Mouse (Mus musculus) CD8-positive naive resting alpha-beta T cell, adult 2 months (primary cell): Measurements from ENCODE around the gene Macrod1.

Experiments used
- DNase-seq, 2 experiments: peaks; one replicate each; pipeline ENCODE4 v3.0.0; 2022; ENCODE audit warnings: low read depth in 2 of 2, low spot score in 2 of 2

The Macrod1 gene

DNA sequence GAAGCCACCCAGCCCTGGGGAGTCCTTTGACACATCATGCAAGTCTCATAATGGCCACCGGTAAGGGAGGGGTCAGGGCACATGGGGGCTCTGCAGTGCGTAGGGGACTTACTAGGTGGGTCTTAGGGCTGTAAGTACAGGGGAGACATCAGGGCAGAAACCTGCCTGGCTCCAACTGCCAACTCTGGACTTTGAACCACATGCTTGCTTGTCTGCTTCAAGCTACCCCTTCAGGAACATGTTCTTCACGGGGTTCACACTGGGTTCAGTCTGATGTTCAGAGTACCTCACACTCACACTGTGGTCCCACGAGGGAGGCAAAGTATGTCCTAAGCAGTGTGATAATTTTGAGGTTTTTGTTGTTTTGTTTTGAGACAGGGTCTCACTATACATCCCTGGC is 82.7 kb downstream of the Macrod1 start:
- no peak for DNase-seq

- DNase-seq = no peak
These were observed 83.8 kb downstream of the Macrod1 start for GRCm38 (mm10) chr19:7140373-7140772.

DNA sequence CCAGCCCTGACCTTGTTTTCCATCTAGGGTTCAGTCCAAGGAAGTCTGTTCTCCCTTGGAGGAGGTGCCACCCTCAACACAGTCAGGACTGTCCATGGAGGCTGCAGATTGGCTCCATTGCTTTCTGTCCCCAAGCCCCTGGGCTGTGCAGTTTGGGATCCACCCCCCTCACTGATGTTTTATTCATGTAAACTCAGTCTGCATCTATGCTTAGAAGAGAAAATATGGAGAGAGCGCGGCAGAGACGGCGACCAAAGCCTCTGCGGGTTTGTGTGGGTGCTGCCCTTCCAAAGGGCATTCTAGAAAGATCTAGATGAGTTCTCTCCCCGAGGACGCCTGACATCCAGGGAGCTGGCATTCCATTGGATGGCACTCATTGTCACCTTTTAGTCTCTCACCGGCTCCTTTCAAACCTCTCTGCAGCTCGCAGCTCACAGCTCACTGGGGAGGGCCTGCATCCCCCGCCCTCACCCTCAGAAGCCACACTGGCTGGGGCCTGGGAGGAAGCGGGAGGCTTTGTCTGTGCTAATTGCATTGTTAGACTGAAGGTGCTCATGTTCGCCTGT is 84.3 kb downstream of the Macrod1 start:
- DNase-seq = no peak

DNA sequence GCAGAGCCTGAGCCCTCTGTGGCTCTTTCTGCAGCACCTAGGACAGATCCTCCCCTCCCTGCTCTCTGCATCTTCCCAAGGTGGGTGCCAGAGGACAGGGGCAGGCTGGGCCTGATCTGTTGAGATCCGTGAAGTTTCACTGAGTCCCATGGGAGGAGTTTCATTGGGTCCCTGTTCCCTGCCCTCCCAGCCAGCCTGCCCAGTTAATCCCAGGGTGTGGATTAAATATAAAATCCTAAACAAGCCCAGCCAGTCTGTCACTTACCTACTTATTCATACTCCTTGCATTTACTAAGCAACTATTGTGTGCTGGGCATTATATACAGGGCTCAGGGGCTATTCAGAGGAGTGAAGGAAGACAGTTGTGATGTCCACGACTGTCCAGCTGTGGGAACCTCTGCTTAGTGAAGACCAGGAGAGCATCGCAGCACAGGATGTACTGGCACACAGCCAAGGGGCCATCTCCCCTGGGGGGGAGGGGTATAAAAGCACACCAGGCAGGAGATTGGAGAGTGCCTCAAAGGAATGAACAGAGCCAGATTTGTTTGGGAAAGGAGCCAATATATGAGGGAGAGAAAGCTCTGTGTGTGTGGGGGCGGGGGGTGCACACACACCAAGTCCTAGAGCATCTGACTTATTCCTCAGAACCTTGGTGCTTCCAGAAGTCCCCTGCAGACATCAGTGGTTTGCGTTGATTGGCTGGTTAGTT is 85.8 kb downstream of the Macrod1 start:
- no peak for DNase-seq

GRCm38 (mm10) chr19:7143854-7144253 is 87.2 kb downstream of the Macrod1 start:
- no peak for DNase-seq

GRCm38 (mm10) chr19:7144458-7144857 is 87.8 kb downstream of the Macrod1 start:
- DNase-seq = no peak

DNA sequence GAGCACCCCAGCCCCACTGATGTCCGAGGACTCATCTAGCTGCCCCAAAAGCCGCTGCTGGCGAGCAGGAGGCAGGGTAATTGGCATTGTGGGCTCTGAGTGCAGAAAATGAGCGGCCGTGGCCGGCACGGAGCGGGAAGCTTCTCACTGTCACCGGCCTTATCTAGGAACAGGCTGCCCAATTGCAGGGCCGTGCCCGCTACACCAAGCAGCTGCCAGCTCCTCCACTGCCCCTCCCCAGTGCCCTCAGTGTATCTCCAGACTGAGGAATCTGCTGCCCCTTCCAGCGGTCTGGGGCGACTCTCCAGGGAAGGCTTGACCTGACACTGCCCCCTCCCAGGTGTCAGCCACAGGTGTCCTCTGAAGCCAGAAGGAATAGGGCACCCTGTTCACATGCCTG is 89.8 kb downstream of the Macrod1 start:
- no peak for DNase-seq

GRCm38 (mm10) chr19:7148096-7148495 is 91.5 kb downstream of the Macrod1 start:
- no peak for DNase-seq

DNA sequence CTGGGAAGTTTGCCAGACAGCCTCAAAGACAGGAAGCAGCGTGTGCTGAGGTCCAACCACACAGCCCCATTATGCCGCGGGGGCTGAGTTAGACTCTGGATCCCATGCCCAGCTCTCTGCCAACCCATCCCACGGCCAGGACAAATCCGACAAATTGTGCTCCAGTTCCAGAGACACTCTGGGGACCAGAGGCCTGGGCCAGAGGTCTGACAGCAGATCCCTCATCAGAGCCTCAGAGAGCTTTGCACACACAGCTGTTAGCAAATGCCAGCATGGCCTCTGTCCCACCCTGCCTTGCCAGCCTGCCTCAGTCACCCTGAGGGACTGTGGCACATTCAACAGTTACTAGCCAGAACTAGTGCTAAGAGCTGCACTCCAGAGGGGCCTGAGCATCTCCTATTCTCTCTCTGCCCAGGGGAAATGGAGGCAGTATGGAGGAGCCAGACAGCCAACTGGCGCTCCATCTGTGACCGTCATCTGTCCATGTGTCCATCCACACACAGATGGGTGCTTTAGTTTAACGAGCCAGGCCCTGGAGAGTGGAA is 92.0 kb downstream of the Macrod1 start:
- no peak for DNase-seq

DNA sequence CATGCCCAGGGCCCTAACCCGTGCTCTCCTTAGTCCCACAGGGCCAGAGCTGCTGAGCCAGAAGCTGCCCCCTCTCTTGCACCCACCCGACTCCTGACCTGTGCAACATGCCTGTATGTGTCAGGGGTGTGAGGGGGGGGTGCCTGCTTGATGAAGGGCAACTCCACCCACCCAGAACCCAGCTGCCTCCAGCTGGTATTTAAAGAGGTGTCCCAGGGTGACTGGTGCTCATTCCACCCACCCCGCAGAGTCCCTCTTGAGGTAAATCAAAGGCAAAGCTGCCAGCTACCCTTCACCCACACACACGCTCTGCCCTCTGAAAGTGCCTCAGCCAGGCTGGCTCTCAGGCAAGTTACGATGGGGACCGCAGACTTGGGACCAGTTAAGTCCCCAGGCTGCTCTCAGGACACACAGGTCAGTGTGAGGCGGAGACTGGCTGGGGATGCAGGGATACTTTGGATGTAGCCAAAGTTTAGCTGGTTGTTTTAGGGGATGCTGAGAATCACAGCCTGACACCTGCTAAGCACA is 92.6 kb downstream of the Macrod1 start:
- DNase-seq = no peak

GRCm38 (mm10) chr19:7151300-7151926 is 94.8 kb downstream of the Macrod1 start:
- no peak for DNase-seq

DNA sequence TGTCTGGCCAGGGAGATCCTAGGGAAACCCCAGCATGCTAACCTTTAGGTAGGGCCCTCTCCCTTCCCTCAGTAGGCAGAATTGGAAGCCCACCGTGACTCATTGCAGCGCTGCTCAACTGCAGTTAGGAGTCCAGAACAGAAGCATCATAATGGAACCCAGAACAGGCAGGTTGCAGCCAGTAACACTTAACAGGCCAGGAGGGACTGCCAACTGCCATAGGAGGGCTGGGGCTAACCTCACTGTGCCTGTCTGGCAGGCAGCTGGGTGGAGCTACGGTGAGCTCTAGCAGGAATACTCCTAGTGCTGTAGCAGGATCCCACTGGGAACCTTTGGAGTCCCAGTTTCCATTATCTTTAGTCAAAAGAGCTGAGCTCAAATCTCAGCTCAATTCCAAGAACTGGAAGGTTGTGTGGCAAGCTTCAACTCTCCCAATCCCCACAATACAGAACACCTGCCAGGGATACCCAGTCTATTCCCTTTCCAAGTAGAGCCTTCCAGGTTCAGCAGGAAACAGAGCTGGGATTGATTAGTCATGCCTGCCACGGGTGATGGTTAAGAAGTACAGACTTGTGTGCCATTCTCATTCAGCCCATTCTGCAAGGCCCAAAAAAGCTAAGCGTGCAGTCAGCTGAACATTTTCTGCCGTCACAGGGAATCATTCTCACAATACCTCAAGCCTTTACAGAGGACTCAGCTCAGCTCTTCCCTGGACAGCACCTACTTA is 95.5 kb downstream of the Macrod1 start:
- no peak for DNase-seq

GRCm38 (mm10) chr19:7153232-7153631 is 96.6 kb downstream of the Macrod1 start:
- DNase-seq = no peak

DNA sequence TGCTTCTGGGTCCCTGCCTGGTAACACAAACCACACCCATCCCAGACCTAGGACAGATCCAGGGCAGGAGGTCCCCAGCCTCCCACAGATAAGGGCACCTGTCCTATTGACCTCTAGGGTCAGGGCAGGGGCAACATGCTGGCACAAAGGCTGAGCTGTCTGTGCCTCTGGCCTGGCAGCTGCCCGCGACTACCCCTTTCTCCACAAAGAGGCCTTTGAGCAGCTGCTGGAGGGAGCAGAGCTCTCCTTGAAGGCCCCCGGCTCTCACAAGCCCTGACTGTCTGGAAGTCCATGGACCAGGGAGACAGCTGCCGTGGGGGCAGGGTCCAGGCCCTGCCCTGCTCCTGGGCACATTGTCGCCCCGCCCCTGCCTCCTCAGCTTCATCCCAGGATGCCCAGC is 98.6 kb downstream of the Macrod1 start:
- no peak for DNase-seq

DNA sequence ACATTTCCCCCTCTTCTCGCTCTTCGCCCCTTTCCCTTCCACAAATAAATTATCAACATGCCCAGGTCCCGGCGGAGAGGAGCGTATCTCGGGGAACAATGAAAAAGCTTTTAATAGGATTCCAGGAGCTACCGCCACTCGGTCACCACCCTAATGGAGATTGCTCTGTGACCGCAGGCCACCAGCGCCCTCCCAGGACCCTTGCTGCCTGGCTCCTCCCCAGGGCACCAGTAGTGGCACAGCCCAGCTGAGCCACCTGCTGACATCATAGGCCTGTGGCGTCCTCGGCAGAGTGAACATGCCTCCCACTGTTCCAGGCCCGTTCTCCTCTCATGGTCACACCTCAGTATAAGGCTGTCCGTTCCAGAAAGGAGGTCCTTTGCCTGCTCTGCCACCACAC is 101.1 kb downstream of the Macrod1 start:
- no peak for DNase-seq

GRCm38 (mm10) chr19:7160151-7160906 is 103.7 kb downstream of the Macrod1 start:
- DNase-seq = no peak

GRCm38 (mm10) chr19:7161064-7161463 is 104.5 kb downstream of the Macrod1 start:
- DNase-seq = no peak

GRCm38 (mm10) chr19:7164238-7164637 is 107.6 kb downstream of the Macrod1 start:
- DNase-seq = no peak

GRCm38 (mm10) chr19:7164820-7165323 is 108.3 kb downstream of the Macrod1 start:
- peak in 1 of 2 experiments; percentile 8 for DNase-seq

GRCm38 (mm10) chr19:7165509-7166199 is 109.0 kb downstream of the Macrod1 start:
- no peak for DNase-seq
